Mouse (Mus musculus) limb, embryonic 15.5 days (tissue): ENCODE data around the gene Mdm2. TPM values are rescaled to one million over a fixed set of nuclear protein-coding genes. Genes with fewer than 3 reads are reported as not detected.

Experiments
- ATAC-seq: fragments of 200-750 bp; cut with Nextera tagmentation; 2 replicates; pipeline ENCODE4 v1.8.0; 2017; ENCODE audit warnings: low read depth, moderate TSS enrichment; ENCODE audit not compliant: insufficient number of reproducible peaks, low FRiP score, low TSS enrichment
- H3K27ac ChIP-seq: fragments of 300-500 bp; sonication (generic); 2 replicates; pipeline ENCODE4 v1.5.1; 2015; ENCODE audit warnings: moderate library complexity, mild to moderate bottlenecking, inconsistent platforms
- H3K27me3 ChIP-seq: fragments of 300-500 bp; sonication (generic); 2 replicates; pipeline ENCODE4 v1.6.1; 2015; ENCODE audit warnings: inconsistent platforms
- H3K36me3 ChIP-seq: fragments of 300-500 bp; sonication (generic); 2 replicates; pipeline ENCODE4 v1.6.1; 2015; ENCODE audit warnings: inconsistent platforms
- H3K4me1 ChIP-seq: fragments of 300-500 bp; sonication (generic); 2 replicates; pipeline ENCODE4 v1.6.1; 2015; ENCODE audit warnings: inconsistent platforms
- H3K4me2 ChIP-seq: fragments of 300-500 bp; sonication (generic); 2 replicates; pipeline ENCODE4 v1.6.1; 2015; ENCODE audit warnings: mild to moderate bottlenecking, inconsistent platforms
- H3K4me3 ChIP-seq: fragments of 300-500 bp; sonication (generic); 2 replicates; pipeline ENCODE4 v1.5.1; 2015; ENCODE audit warnings: mild to moderate bottlenecking, inconsistent platforms
- H3K9ac ChIP-seq: fragments of 300-500 bp; sonication (generic); 2 replicates; pipeline ENCODE4 v1.6.1; 2015; ENCODE audit warnings: inconsistent platforms
- H3K9me3 ChIP-seq: fragments of 300-500 bp; sonication (generic); 2 replicates; pipeline ENCODE4 v1.6.1; 2016; ENCODE audit warnings: inconsistent platforms
- WGBS: fragments of 180-500 bp; shearing (Covaris S2); methylation state at CpG from one replicate; pipeline ENCODE4 v1.1.7; 2015; 5-methylcytosine and 5-hydroxymethylcytosine counted together
- polyA plus RNA-seq: library from polyadenylated mRNA; unstranded; fragments of >200 nt; fragmentation: Nextera tagmentation; extraction: Ambion mirVana; gene quantifications from 2 replicates; pipeline ENCODE4 v1.2.1, GENCODE M21; 2015

The Mdm2 gene
- polyA plus RNA-seq, 1 experiment from 2014 or later = 40.2 TPM

DNA sequence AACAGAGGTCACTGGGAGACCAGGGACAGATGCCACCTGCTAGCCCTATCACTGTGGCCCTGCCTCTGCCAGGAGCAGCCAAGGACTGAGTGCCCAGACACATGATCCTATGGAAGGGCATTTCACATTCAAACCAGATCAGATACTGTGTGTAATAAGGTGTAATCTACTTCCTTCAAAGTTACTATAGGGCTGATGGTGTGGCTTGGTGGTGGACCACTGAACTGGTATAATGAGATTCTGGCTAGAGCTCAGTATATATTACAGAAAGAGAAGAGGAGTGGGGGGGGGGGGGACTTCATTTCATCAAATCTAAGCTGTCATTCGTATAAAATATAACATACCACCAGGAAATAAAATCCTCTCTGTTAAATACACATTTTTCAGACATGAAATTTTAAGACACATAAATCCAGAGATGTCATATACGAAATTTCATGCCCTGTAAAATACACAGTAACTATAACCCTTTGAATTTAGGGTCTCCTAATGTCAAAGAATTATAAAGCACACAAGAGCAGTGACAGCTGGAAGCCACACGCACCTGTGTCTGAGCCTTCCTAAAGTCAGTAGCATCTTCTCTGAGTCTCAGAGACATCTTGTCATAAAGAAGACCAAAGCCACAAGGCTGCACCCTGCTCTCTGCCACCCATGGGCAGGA, 36.1 kb downstream of the Mdm2 start:
- Histone ChIP-seq H3K4me3 (no peak overlapping the region), H3K27me3 (no peaks in the 10 kb centered on the region), H3K9me3 (no peaks in the 10 kb centered on the region), H3K9ac (no peak overlapping the region), H3K4me2 (no peak overlapping the region), H3K27ac (no peak overlapping the region), H3K4me1 (peaks cover 33% of the 10 kb centered on the region), H3K36me3 (no peaks in the 10 kb centered on the region)
- ATAC-seq = no peak
- 75% methylated on average over 3 of the region's 3 CpGs for WGBS

DNA sequence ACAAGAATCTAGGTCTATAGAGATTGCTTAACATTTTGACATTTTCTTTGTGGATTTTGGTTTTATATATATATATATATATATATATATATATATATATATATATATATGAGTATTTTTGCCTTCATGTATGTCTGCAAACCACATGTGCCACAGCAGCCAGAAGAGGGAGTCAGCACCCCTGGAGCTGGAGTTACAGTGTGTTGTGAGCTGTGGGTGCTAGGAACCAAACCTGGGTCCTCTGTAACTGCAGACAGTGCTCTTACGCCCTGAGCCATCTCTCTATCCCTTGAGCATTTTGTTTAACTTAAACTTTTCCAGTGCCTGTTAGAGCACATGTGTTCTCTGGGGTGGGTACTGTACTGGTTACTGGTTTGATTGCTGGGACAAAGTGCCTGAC, 36.6 kb downstream of the Mdm2 start:
- H3K4me2 ChIP-seq = no peak overlapping the region
- no peak for ATAC-seq
- no peak overlapping the region for H3K27ac ChIP-seq
- no peaks in the 10 kb centered on the region for H3K27me3 ChIP-seq
- H3K9ac ChIP-seq = no peak overlapping the region
- H3K36me3 ChIP-seq = no peaks in the 10 kb centered on the region
- H3K4me3 ChIP-seq = no peak overlapping the region
- peaks cover 38% of the 10 kb centered on the region for H3K4me1 ChIP-seq
- 95% methylated on average over 1 of the region's 1 CpGs for WGBS
- H3K9me3 ChIP-seq = no peaks in the 10 kb centered on the region

DNA sequence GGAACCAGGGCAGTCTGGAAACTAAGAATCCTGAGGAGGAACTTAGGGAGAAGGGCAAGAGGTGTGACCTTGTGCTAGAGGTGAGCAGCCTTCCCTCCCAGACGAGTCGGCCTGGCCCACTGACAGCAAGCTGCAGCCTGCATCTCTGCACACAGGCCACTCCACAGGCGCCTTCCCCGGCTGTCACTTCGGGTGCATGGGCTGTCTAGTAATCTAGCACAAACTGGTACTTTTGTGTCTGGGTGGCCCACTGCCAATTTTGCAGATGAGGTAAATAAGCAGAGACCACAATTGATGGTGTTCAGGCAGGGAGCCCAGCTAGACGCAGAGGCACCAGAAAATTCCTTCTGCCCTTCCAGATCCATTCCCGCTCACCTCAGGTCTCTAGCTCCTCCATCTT, 37.9 kb downstream of the Mdm2 start:
- Histone ChIP-seq H3K27ac (0 out of 2 replicates have a peak overlapping the region, but pooled peaks have one; percentile 27), H3K9me3 (no peaks in the 10 kb centered on the region)
- ATAC-seq = no peak

DNA sequence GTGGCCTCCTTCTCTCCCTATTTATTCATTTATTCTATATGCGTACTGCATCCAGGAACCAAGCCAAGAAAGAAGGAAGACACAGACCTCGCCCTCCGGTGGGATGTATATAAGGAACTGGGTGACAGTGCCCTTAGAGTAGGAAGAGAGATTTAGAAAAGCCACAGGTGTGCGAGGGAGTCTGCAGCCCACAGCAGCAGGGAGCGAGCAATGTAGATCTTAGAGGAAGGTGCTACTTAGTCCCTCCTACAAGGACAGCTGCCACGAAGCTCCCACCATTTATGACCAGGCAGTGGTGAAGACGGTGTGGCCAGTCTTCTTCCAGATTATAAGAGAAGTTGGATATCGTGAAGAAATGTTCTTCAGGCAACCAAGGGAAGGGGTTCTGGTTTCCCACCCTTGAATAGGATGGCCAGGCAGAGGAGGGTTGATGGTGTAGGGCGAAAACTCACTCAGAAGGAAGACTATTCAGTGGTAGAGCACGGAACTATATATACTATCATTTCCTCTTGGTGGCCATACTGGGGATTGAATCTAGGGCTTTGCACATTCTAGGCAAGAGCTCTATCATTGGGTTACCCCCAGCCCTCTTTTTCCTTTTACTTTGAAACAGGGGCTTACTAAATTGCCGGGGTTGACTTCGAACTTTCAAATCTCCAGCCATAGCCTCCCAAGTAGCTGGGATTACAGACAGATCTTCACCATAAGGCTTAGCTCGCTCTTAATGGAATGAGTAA, 38.5 kb downstream of the Mdm2 start:
- no peaks in the 10 kb centered on the region for H3K27me3 ChIP-seq
- no peaks in the 10 kb centered on the region for H3K36me3 ChIP-seq
- no peak overlapping the region for H3K4me2 ChIP-seq
- no peak overlapping the region for H3K9ac ChIP-seq
- 0 out of 2 replicates have a peak overlapping the region, but pooled peaks have one; percentile 27 for H3K27ac ChIP-seq
- H3K4me3 ChIP-seq = no peak overlapping the region
- H3K4me1 ChIP-seq = peaks cover 42% of the 10 kb centered on the region
- 83% methylated on average over 13 of the region's 13 CpGs for WGBS
- no peak for ATAC-seq
- H3K9me3 ChIP-seq = no peaks in the 10 kb centered on the region

More for the DNA sequence above, 37.9 kb downstream of the Mdm2 start:
- no peaks in the 10 kb centered on the region for H3K27me3 ChIP-seq
- H3K4me3 ChIP-seq = no peak overlapping the region
- WGBS = 37% methylated on average over 7 of the region's 7 CpGs
- no peak overlapping the region for H3K4me2 ChIP-seq
- H3K4me1 ChIP-seq = peaks cover 42% of the 10 kb centered on the region
- no peaks in the 10 kb centered on the region for H3K36me3 ChIP-seq
- H3K9ac ChIP-seq = no peak overlapping the region

DNA sequence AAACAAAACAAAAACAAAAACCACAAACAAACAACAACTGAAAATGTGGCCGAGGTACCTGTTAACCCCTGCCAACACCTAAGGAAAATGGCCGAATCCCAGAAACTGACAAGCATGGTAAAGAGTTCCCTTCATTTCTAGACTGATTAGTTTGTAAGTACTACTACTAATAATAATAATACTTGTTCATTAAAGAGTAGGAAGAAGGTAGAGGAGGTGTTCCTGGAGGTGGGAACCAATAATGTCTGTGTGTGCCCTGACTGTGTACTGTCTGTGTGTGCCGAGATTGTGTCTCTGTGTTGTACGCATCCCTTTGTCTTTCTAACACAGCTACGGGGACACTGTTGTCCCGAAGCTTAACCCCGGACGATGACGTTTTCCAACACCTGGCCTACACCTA, 39.3 kb downstream of the Mdm2 start:
- H3K4me2 ChIP-seq = no peak overlapping the region
- no peaks in the 10 kb centered on the region for H3K9me3 ChIP-seq
- no peak overlapping the region for H3K9ac ChIP-seq
- no peaks in the 10 kb centered on the region for H3K27me3 ChIP-seq
- no peak overlapping the region for H3K4me3 ChIP-seq
- ATAC-seq = no peak
- no peaks in the 10 kb centered on the region for H3K36me3 ChIP-seq
- WGBS = 89% methylated on average over 9 of the region's 9 CpGs
- peaks cover 36% of the 10 kb centered on the region for H3K4me1 ChIP-seq
- H3K27ac ChIP-seq = no peak overlapping the region

DNA sequence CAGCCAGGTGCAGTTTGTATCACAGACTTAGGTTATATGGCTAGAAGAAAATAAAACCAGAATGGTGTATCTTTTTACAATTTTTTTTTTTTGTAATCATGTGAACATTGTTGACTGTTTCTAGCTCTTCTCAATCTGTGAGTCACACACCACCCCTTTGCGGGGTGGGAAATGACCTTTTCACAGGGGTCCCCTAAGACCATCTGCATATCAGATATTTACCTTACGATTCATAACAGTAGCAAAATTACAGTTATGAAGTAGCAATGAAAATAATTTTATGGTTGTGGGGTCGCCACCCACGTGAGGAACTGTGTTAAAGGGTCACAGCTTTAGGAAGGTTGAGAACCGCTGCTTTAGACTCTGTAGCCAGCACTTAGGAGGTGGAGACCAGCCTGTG, 39.8 kb downstream of the Mdm2 start:
- H3K9ac ChIP-seq = no peak overlapping the region
- no peaks in the 10 kb centered on the region for H3K36me3 ChIP-seq
- no peaks in the 10 kb centered on the region for H3K9me3 ChIP-seq
- H3K27ac ChIP-seq = no peak overlapping the region
- no peak overlapping the region for H3K4me3 ChIP-seq
- H3K4me1 ChIP-seq = peaks cover 31% of the 10 kb centered on the region
- H3K4me2 ChIP-seq = no peak overlapping the region
- ATAC-seq = no peak
- 72% methylated on average over 5 of the region's 5 CpGs for WGBS
- H3K27me3 ChIP-seq = no peaks in the 10 kb centered on the region

DNA sequence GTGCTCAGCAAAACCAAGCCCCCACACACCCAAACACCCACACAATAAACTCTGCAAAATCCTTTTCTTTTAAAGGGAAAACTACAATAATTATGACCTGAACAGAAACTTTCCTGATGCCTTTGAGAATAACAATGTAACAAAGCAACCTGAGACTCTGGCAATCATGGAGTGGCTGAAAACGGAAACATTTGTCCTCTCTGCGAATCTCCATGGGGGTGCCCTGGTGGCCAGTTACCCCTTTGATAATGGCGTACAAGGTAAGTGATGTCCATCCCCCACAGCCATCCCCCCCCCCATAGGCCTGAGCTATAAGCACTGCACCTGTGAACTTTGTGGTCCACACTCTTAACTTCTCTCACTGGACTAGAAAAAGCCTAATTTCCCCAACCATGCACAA, 40.5 kb downstream of the Mdm2 start:
- 33% methylated on average over 3 of the region's 3 CpGs for WGBS
- Histone ChIP-seq H3K4me2 (no peak overlapping the region), H3K36me3 (no peaks in the 10 kb centered on the region), H3K9me3 (no peaks in the 10 kb centered on the region), H3K9ac (no peak overlapping the region), H3K27me3 (no peaks in the 10 kb centered on the region), H3K27ac (peak overlapping the region; percentile 76), H3K4me1 (peaks cover 27% of the 10 kb centered on the region), H3K4me3 (no peak overlapping the region)
- ATAC-seq = no peak

DNA sequence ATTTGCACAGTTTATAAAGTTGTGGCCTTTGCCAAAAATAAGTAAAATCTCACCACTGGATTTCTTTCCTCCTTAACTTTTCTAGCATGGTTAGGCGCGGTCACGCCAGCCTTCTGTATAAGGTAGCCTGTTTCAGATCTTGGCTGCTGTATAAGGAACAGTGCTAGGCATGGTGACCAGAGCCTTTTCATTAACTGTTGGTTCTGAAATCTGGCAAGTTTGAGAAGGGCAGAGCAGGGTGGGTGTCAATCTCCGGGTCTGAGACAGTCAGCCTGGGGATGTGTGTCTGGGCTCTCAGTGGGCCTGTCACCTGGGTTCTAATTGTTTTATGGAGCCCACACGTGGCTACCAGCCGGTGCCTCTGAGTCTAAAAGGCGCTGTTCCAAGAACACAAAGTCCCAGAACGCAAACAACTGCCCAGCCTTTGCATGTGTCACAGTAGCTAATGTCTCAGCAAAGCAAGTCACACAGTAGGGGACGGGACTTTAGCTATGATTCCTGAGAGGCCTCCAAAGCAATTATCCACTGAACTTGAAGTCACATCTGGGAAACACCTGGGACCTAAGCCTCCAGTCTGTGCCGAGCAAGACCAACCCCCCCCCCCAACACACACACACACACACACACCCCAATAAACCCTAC, 41.0 kb downstream of the Mdm2 start:
- H3K9me3 ChIP-seq = no peaks in the 10 kb centered on the region
- 16% methylated on average over 10 of the region's 10 CpGs for WGBS
- no peaks in the 10 kb centered on the region for H3K27me3 ChIP-seq
- H3K9ac ChIP-seq = no peak overlapping the region
- peak; percentile 61 for ATAC-seq
- no peak overlapping the region for H3K4me2 ChIP-seq
- H3K27ac ChIP-seq = peak overlapping the region; percentile 76
- no peak overlapping the region for H3K4me3 ChIP-seq
- H3K36me3 ChIP-seq = no peaks in the 10 kb centered on the region
- peaks cover 30% of the 10 kb centered on the region for H3K4me1 ChIP-seq

DNA sequence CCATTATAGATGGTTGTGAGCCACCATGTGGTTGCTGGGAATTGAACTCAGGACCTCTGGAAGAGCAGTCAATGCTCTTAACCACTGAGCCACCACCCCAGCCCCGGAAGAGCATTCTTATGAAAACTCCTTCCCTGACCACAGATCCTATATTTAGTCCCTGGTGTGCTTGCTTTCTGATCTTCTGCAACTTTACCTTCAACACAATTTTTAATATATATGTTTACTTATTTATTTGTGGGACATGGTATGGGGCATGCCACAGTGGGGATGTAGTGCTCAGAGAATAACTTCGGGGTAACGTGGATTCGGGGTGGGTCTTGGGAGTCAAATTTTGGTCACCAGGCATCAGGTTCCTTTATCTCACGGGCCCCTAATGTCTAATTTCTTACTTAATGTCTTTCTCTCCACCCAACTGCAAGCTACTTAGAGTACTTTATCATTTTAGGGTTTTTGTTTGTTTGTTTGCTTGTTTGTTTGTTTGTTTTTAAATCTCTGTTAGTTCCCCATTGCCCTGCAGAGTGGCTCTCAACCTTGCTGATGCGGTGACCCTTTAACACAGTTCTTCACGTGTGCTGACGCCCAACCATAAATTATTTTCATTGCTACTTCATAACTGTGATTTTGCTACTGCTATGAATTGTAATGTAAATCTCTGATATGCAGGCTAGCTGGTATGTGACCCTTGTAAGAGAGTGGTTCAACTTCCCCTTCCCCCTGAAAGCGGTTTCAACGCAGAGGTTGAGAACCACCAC, 41.8 kb downstream of the Mdm2 start:
- ATAC-seq = no peak
- no peaks in the 10 kb centered on the region for H3K36me3 ChIP-seq
- no peak overlapping the region for H3K4me2 ChIP-seq
- H3K27me3 ChIP-seq = no peaks in the 10 kb centered on the region
- H3K9ac ChIP-seq = no peak overlapping the region
- no peaks in the 10 kb centered on the region for H3K9me3 ChIP-seq
- WGBS = 53% methylated on average over 10 of the region's 10 CpGs
- H3K27ac ChIP-seq = peak overlapping the region; percentile 76
- no peak overlapping the region for H3K4me3 ChIP-seq
- peaks cover 35% of the 10 kb centered on the region for H3K4me1 ChIP-seq

DNA sequence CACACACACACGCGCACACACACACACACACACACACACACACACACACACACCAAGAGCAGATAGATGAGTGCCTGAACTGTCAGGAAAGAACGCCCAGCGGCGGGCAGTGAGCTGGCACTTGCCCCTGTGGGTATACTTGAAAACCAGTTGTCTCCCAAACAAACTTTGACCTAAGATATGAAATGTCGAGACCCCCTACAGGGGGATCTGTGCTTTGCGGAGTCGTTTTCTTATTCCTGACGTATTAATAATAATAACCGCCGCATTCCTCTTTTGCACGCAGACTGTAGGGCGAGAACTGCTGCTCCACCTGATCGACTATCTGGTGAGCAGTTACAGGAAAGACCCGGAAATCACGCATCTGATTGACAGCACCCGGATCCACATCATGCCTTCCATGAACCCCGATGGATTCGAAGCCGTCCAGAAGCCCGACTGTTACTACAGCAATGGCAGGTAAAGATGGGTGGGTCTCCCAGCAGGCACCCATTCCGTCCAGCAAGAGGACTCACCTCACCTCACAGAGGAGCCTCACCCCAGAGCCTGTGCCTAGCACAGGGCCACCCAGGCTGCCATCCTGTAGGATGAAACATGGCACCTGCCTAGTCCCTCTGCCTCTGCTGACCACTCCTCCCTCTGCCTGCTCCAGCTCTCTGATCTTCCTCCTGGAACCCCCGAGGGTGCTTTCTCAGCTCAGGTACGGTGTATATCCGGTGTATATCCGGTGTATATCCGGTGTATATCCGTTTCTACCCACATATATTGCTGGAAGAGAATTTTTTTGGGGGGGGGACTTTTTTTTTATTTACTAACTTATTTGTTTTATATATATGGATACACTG, 42.7 kb downstream of the Mdm2 start:
- H3K4me2 ChIP-seq = no peak overlapping the region
- ATAC-seq = no peak
- H3K27me3 ChIP-seq = no peaks in the 10 kb centered on the region
- H3K4me1 ChIP-seq = peaks cover 35% of the 10 kb centered on the region
- no peak overlapping the region for H3K9ac ChIP-seq
- 94% methylated on average over 28 of the region's 28 CpGs for WGBS
- H3K9me3 ChIP-seq = no peaks in the 10 kb centered on the region
- H3K36me3 ChIP-seq = no peaks in the 10 kb centered on the region
- no peak overlapping the region for H3K4me3 ChIP-seq
- no peak overlapping the region for H3K27ac ChIP-seq

DNA sequence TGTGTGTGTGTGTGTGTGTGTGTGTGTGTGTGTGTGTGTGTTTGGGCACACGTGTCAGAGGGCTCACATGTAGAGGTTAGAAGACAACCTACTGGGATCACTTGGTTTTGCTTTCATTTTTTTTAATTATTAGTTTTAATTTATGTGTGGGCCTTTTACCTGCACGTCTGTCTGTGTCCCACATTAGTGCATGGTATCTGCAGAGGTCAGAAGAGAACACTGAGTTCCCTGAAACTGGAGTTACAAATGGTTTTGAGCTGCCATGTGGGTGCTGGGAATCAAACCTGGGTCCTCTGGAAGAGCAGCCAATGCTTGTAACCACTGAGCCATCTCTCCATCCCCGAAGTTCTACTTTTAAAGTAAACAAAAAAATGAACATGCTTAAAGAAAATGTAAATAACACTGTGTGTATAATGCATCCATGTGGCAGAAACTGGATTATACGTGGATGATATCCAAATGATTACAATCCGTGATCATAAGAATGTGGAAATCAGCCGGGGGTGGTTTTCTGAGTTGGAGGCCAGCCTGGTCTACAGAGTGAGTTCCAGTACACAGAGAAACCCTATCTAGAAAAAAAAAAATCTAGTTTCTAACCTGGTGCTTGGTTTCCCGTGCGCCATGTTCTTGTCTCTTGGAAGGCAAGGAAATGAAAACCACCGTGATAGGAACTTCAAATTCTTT, 43.5 kb downstream of the Mdm2 start:
- Histone ChIP-seq H3K4me2 (no peak overlapping the region), H3K36me3 (no peaks in the 10 kb centered on the region), H3K27ac (no peak overlapping the region), H3K27me3 (no peaks in the 10 kb centered on the region), H3K9ac (no peak overlapping the region), H3K4me1 (peaks cover 32% of the 10 kb centered on the region), H3K9me3 (no peaks in the 10 kb centered on the region), H3K4me3 (no peak overlapping the region)
- no peak for ATAC-seq
- 92% methylated on average over 9 of the region's 9 CpGs for WGBS
